Mouse (Mus musculus): Measurements from ENCODE around the gene Paxx.

The Paxx gene

DNA sequence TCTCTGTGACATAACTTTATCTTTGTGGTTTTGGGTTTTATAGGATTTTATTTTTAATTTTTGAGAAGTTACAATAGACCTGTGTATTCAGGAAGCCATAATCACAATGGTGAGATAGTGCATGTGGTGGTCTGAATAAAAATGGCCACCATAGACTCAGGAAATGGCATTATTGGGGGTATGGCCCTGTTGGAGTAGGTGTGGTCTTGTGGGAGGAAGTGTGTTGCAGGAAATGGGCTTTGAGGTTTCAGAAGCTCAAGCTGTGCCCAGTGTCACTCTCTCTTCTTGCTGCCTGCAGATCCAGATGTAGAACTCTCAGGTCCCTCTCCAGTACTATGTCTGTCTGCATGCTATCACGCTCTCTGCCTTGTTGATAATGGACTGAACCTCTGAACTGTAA, 19.6 kb upstream of the Paxx start:
- DNase-seq (ENCODE audit: low spot score in 2 of 2), result no peak

DNA sequence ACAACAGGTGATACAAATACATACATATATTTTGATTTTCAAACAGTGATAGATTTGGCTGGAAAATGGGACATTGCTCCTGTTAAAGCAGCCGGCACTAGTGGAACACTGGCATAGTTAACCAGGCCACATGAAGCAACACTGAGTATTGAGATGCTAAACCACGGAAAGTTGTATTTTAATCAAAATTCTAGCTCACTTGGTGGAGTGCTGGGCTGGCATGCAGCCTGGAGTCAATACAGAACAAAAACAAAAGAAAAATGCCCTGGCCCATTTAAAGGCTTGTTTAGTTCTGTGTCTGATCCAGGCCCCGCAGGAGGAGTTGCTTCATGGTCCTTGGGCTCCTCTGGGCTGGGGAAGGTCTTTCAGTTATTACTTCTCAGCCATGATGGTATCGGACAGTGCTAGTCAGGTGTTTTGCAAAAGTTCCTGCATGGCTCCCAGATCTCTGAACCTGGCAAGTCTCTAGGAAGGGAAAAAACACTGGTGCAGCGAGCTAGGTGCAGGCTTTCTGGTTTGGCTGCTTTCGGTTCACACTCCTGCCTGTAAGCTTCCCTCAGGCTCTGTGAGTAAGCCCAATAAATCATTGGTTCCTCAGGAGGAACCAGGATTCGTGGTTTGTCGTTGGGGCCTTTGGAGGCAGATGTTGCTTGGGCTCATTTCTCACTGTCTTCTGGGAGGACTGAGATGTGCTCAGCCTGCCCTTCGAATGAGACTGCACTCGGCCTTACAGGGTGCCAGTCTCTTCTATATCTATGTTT, 18.8 kb upstream of the Paxx start:
- no peak for DNase-seq (ENCODE audit: low spot score in 2 of 2)

DNA sequence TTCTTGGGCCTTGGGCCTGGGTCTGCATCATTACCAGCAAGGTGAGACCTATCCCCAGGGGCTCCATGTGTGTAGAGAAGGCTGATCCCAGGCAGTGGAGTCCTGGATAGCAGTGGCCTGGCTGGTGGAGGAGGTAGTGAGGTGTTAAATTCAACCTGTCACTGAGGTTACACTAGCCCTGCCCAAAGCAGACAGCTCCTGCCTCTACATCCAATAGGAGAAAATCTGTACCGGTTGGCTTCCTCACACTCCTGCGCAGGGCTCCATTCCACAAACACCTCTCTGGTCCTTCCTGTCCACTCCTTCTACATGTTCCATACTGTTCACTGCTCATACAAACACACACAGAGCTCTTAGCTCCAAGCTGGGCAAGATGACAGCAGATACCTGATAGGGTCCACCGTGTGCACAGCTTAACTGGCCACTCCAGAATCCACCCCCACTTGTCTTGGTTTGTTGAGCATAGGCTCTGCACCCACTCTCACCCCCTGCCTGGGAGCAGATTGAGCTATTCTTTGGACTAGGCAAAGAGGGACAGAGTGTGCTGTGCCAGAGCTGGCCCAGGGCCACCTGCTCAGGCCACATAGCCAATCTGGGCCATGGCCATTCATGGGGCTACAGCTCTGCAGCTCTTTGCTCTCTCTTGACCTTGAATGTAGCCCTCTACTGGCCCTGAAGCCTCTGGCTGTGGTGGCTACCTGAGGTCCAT, 17.2 kb upstream of the Paxx start:
- no peak for DNase-seq (ENCODE audit: low spot score in 2 of 2)

DNA sequence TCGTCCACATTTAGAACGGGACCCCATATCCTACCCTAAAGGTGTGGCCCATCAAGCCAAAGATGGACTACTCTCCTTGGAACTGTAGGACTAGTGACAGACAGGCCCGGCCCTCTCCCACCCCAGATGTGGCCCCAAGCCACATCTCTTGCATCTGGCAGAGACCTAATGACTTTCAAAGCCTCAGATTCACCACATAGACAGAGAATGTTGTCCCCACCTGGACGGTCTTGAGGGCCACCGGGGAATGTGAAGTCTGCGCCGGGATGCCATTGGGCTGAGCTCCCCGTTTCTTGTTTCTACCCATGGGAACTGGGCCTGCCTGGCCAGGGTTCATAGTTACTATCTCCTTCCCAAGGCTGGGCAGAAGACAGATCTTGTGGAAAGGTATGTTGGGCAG, 16.6 kb upstream of the Paxx start:
- no peak for DNase-seq (ENCODE audit: low spot score in 2 of 2)

DNA sequence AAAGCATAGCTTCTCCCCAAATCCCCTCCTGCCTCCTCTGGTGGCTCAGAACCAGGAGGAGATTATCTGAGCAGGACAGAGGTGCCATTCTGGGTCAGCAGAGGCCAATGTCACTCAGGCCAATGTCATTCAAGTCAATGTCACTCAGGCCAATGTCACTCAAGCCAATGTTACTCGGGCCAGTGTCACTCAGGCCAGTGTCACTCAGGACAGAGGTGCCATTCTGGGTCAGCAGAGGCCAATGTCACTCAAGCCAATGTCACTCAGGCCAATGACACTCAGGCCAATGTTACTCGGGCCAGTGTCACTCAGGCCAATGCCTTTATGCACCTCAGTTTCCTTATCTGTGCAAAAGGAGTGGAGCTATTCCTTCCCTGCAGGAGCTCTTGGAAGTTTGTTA, 11.7 kb upstream of the Paxx start:
- DNase-seq (ENCODE audit: low spot score in 2 of 2), result no peak

DNA sequence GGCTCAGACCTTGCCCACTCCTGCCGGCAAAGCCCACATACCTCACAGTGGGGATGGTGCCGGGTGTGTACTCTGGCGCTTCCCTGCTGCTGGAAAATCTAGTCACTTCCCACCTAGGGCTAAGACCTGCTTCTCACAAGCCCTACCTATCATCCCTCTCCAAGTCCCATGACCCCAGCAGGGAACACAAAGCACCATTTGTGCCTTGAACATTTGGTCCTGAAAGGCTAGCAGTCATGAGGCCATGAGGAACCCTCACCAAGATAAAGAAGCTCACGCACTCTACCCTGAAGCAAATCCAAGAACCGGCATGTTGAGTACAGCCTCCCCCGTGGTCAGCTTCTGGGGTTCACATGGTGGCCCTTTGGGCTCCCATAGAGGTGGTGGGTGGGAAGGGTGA, 9.1 kb upstream of the Paxx start, which contains the start of gene Ptgds:
Ptgds (minus strand) TSS at position 78 of the 400 bp plus-strand sequence.
- no peak for DNase-seq (ENCODE audit: low spot score in 2 of 2)

DNA sequence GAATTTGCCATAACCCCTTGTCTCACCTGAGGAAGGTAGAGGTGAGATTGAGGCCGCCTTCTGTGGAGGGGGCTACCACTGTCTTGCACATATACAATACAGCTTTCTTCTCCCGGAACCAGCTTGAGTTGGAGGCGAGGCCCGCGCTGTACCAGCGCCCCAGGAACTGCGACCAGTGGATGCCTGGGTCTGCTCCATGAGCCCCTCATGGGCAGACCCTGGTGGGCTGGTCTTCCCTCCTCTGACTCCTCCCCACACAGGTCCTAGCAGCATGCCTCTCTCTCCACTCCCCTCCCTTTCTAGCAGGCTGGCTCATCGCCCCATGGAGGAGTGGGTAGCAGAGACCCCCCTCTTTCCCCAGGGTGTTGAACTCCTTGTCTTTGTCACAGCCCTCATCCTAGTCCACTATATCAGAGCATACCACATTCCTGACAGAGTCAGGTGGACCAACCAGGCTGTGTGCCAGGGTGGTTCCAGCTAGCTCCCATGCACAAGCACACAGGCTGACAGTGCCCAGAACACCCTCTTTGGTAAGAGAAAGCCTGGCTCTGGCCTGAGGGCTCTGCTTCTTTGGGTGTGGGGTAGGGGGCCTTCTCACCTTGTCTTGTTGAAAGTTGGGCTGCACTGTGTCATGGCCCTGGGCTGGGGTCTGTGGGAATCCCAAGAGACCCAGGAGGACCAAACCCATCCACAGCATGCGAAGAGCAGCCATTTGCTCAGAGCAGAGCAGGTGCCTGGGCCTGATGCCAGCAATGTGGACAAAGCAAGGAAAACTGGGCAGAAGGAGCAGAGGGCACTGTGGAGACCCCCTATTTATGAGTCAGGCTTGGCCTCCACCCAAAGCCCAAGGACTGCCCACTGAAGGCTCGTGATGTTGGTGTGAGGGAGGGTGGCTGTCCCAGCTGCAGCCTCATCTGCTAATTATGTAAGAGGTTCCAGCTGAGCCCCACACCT, 8.3 kb upstream of the Paxx start:
- DNase-seq (ENCODE audit: low spot score in 2 of 2), result peak; percentile 39 to 55

DNA sequence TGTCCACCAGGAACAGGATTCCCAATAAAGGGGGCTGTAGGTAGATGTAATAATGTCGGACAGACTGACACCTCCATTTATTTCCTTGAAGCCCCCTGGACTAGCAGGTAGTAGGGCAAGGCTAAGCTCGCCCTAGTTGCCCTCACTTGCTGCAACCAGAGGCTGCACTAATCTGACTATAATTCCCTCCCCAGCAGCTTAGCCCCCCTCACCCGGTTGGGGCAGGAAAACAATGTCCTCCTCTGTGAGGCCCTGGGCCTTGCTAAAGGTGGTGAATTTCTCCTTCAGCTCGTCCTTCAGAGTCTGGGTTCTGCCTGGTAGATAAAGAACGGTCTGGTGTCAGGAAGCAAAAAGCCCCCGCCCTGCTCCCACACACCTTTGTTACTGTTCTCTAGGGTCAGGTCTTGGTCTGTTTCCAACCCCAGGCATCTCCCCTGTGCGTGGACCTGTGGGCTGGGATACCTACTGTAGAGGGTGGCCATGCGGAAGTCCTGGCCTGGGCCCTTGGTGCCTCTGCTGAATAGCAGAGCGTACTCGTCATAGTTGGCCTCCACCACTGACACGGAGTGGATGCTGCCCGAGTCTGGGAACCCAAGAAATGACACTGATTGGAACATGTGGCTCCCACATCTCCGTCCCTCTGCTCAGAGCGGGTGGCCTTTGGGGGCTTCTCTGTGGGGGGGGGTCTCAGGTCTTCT, 6.9 kb upstream of the Paxx start:
- no peak for DNase-seq (ENCODE audit: low spot score in 2 of 2)

DNA sequence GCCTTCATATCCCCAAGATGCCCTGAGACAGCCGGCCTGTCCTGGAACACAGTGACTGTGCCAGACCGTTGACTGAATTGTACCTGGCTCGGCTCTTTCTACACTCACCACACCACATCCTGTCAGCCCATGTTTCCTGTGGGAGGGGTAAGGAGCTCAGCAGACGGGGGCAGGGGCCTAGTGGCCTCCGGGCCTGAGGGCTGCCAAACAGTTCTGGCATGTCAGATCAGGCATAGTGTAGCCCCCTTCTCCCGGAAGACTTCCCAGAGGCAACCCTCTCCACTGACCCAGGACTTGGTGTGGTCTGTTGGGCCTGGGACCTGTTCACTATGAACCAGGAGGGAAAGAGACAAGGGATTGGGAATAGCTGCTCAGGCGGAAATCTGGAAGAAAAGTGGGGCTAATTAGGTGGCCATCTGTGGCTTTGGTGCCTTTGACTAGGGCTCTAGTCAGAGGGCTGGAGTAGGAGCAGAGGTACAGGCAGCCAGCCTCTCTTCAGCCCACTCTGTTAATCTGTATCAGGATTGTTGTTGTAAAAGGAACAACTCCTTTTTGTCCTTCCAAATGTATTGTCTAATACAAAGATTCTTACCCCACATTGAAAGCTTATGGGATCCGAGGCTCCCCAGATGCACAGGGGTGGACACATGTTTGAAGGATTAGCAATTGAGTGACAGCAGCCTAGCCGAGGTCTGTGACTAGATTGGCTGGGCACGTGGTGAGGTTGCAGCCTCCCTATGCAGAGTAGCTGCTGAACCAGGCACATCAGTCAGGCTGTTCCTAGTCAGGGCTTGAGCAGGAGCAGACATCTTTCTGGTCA, 5.1 kb upstream of the Paxx start:
- no peak for DNase-seq (ENCODE audit: low spot score in 2 of 2)

DNA sequence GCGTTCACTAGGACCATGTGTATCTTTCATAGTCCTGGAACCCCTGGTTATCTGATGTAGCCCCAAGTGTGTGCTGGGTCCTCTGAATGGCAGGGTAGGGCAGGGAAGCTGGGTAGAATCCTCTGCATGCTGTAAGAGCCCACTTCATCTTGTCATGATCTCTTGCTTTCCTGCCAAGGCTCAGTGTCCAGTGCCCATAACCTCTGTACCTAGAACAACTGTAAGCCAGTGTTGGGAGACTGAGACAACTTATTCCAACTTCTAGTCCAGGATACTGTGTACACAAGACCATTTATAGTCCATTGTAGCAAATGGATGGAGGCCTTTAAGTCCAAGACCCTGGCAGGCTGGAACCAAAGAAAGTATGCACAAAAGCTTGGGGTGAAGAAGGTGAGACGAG, 4.4 kb upstream of the Paxx start:
- no peak for DNase-seq (ENCODE audit: low spot score in 2 of 2)

DNA sequence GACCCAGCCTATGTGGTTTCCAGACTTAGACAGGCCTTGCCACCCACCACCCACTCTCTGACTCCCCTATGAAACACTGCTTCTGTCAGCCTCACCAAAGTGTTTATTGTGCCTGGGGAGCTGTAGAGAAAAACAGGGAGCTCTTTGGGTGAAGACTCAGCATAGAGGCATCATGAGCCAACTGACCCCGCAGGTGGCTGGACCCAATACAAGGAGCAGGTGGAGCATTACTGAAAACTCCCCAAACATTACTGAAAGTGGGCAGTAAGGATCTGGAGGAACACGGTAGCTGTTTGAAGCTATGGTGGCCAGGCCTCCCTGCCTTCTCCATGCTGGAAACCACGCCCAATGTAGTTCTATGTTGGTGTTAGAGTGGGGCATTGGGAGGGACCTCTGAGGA, 2.7 kb upstream of the Paxx start:
- DNase-seq (ENCODE audit: low spot score in 2 of 2), result no peak

DNA sequence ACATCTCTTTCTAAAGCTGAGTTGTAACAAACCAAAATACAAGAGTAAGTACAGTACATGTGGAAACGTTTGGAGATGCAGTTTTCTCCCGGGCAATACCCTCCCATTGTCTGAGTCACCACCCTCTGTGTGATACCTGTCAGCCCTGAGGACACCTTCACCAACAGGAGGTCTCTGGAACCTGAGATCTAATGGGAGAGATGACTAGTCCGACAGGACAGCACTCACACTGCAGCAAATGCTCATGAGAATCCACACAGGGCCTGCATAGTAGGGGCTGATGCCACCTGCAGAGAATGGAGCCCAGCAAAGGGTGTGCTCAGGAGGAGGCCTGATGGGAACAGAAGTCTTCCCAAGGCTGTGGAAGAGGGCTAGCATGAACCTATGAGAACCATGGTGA, 513 bp upstream of the Paxx start:
- no peak for DNase-seq (ENCODE audit: low spot score in 2 of 2)

DNA sequence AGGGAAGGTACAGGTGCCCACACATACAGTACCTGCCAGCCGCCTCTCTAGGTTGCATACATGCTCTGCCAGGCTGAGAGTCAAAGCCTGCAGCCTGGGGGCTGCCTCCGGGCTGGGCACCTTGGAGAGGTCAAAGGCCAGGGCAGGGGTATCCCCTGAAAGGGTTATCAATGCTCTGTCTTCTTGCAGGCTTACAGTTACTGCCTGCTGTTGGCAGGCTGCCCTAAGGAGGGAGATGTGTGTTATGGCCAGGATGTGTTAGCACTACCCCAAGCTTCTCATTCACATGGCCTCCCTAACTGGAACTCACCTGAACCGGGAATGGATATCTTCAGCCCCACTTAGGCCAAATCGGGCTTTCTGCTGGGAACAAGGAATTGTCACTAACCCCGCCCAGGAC, 759 bp downstream of the Paxx start:
- no peak for DNase-seq (ENCODE audit: low spot score in 2 of 2)

DNA sequence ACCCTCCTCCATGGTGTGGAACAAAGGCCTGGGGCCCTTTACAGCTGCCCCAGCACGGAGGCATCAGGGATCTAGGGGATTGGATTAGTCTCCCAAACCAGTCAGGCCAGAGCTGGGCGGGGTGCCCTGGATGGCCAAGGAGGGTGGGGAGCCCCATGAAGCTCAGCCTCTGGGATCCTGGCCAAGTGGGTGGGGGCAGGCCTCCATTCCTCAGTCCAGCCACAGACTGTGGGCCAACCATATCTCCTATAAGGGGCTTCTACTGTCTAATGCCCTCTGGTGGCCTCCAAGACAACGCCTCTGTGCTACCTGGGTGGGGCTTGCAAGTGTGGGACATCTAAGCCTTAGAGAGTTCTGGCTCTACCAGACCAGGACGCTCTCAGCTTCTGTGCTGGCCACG, 2.0 kb downstream of the Paxx start:
- DNase-seq (ENCODE audit: low spot score in 2 of 2), result no peak

DNA sequence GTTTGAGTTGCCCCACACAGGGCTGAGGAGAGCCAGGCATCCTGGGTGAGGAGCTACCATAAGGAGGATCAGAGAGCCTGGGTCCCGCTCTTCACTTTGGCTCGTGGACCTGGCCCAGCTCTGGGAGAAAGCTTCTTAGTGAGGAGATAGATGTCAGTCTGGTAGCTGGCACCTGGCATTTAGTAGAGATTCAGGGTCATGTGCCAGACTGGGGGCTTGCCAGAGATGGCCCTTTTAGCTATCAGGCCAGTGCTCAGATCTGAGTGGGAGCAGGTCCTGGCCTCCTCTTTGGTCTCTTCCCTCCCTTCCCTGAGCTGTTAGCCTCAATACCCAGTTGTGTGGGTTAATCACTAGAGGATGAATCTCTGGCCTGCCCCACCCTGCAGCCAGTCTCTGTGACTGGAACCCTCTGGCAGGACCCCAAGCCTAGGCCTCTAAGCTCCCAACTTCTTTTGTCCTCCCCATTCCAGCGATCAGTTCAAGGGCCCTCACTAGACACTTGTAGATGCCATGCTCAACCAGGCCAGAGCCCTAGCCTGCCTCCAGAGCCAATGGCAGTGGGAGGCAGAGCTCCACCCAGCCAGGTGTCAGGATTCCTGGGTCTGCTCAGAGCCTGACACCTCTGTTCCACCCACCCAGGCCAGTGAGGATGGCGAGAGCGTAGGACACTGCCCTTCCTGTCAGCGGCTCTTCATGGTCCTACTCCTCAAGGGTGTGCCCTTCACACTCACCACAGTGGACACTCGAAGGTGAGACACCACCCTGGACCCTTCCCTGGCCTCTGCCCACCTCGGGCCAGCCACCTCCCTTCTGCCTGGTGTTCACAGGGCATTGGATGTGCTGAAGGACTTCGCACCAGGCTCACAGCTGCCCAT, 3.6 kb downstream of the Paxx start:
- no peak for DNase-seq (ENCODE audit: low spot score in 2 of 2)

DNA sequence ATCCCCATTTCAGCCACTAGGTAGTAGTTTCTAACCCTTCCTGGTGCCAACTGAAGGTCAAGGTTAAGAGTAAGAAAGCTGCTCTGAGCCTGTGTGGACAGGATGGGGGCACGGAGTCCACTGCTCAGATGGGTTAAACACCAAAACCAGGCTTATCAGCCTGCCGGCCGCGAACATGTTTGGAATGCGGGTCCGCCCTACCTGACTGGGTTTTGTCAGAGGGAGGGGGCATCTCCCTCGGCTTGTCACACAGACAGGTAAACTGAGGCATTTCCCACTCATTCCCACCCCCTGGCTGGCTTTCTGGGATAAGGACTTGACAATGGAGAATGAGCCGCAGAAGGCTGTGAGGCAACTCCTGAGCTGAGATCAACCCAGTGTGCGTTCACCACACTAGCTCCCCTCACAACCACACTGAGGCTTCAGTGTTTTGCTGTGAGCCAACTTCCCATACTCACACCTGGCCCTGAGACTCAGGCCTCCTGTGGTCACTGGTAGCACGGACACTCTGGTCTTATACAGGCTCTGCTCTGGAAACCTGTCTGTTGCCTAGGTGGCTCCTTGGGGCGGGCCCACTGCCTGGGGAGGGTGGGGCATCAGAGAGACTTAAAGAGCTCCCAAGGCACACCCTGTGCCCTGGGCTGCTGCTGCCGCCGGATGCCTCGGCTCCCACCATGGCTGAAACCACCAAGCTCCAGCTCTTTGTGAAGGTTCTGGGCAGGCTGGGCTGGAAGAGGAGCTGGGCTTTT, 4.5 kb downstream of the Paxx start, which contains the start of gene Clic3:
Clic3 (plus strand) TSS at position 634 of the 749 bp plus-strand sequence.
- DNase-seq (ENCODE audit: low spot score in 2 of 2), result no peak

DNA sequence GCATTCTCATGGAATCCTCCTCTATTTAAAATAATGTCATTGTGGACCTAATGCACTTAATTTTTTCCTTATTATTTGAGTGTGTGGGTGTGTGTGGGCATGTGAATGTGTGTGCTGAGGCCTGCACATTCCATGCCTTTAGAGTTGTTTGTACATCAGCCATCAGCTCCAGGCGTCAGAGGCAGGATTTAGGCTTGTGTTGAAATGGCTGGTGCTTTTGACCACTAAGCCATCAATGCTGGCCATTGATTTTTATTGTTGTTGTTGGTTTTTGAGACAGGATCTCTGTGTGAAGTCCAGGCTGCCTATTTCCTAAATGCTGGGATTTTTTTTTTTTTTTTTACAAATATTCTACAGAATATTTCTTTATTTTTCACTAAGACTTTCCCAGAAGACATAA, 7.9 kb downstream of the Paxx start:
- no peak for DNase-seq (ENCODE audit: low spot score in 2 of 2)

DNA sequence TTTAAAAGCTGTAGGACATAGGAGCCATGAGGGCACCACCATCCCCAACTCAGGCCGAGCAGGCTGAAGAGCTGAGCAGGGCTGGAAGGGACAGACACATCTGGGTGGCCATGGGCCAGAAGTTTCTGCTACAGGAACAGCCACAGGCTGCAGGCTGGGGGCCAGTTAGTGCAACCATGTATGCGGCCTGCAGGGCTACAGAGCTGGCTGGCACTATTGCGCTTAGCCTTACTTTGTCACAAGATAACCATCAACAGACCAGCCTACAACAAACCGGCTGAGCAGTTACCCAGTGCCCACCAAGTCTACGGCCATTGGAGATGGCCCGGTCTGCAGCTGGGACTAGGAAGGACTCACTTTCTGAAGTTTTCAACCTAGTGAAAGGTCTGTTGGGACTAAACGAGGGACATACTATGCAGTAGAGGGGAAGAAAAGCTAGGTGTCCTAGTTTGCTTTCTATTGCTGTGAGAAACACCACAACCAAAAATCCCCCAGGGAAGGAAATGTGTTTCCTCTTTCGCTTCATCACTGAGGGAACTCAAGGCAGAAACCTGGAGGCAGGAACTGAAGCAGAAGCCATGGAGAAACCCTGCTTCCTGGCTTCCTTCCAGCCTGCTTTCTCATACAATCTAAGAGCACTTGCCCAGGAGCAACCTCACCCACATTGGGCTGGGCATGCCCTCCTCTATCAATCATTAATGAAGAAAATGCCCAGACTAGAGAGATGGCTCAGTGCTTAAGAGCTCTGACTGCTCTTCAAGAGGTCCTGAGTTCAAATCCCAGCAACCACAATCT, 9.8 kb downstream of the Paxx start:
- DNase-seq (ENCODE audit: low spot score in 2 of 2), result no peak

All from left cerebral cortex, adult 9 months (tissue).